Mouse (Mus musculus): ENCODE data around the gene Sptbn4.
"Not testable (repeated sequence)": the region's sequence is repeated elsewhere in the genome, so short reads cannot be mapped to it uniquely, and the experiment has no call there.

Gene Sptbn4

GRCm38 (mm10) chr7:27447419-27448286, at the start of gene Sptbn4, which contains the start of gene Blvrb:
TSS of gene Sptbn4 (minus strand) at chr7:27447686.
TSS of gene Blvrb (plus strand) at chr7:27447978.
- DNase-seq (ENCODE audit: low spot score in 2 of 2): peak; percentile 97 to 99

- not testable (repeated sequence) for DNase-seq (ENCODE audit: low spot score in 2 of 2)
Observed at GRCm38 (mm10) chr7:27494659-27495367, 47.3 kb upstream of the Sptbn4 start.

GRCm38 (mm10) chr7:27493450-27493849, 46.0 kb upstream of the Sptbn4 start:
- DNase-seq (ENCODE audit: low spot score in 2 of 2): no peak

- DNase-seq (ENCODE audit: low spot score in 2 of 2): no peak
Observed at GRCm38 (mm10) chr7:27493022-27493421, 45.5 kb upstream of the Sptbn4 start.

GRCm38 (mm10) chr7:27491856-27492255, 44.4 kb upstream of the Sptbn4 start:
- DNase-seq (ENCODE audit: low spot score in 2 of 2): no peak

GRCm38 (mm10) chr7:27490543-27491329, 43.2 kb upstream of the Sptbn4 start:
- DNase-seq (ENCODE audit: low spot score in 2 of 2): peak; percentile 91 to 95

GRCm38 (mm10) chr7:27490227-27490542, 42.7 kb upstream of the Sptbn4 start:
- no peak for DNase-seq (ENCODE audit: low spot score in 2 of 2)

- DNase-seq (ENCODE audit: low spot score in 2 of 2): no peak
Observed at GRCm38 (mm10) chr7:27489270-27489869, 41.9 kb upstream of the Sptbn4 start.

GRCm38 (mm10) chr7:27487740-27488268, 40.3 kb upstream of the Sptbn4 start:
- peak; percentile 51 to 62 for DNase-seq (ENCODE audit: low spot score in 2 of 2)

- peak; percentile 100 for DNase-seq (ENCODE audit: low spot score in 2 of 2)
Observed at GRCm38 (mm10) chr7:27486770-27487697, 39.5 kb upstream of the Sptbn4 start, which contains the start of gene Sertad1. TSS of gene Sertad1 (plus strand) at chr7:27486910.

GRCm38 (mm10) chr7:27486102-27486769, 38.8 kb upstream of the Sptbn4 start:
- DNase-seq (ENCODE audit: low spot score in 2 of 2): peak in 1 of 2 experiments; percentile 37

- no peak for DNase-seq (ENCODE audit: low spot score in 2 of 2)
Observed at GRCm38 (mm10) chr7:27483860-27484259, 36.4 kb upstream of the Sptbn4 start.

- peak; percentile 86 to 93 for DNase-seq (ENCODE audit: low spot score in 2 of 2)
Observed at GRCm38 (mm10) chr7:27481627-27481969, 34.1 kb upstream of the Sptbn4 start.

- DNase-seq (ENCODE audit: low spot score in 2 of 2): no peak
Observed at GRCm38 (mm10) chr7:27480927-27481626, 33.6 kb upstream of the Sptbn4 start.

- DNase-seq (ENCODE audit: low spot score in 2 of 2): no peak
Observed at GRCm38 (mm10) chr7:27480506-27480905, 33.0 kb upstream of the Sptbn4 start.

GRCm38 (mm10) chr7:27479750-27480149, 32.3 kb upstream of the Sptbn4 start:
- no peak for DNase-seq (ENCODE audit: low spot score in 2 of 2)

GRCm38 (mm10) chr7:27478561-27478960, 31.1 kb upstream of the Sptbn4 start:
- DNase-seq (ENCODE audit: low spot score in 2 of 2): no peak

- no peak for DNase-seq (ENCODE audit: low spot score in 2 of 2)
Observed at GRCm38 (mm10) chr7:27476098-27476635, 28.7 kb upstream of the Sptbn4 start.

- DNase-seq (ENCODE audit: low spot score in 2 of 2): no peak
Observed at GRCm38 (mm10) chr7:27475596-27475995, 28.1 kb upstream of the Sptbn4 start.

All from urinary bladder, postnatal 36 days (tissue).